Mouse (Mus musculus): ENCODE measurements around the gene Kcnk18. TPM values are rescaled to one million over a fixed set of nuclear protein-coding genes. Genes with fewer than 3 reads are reported as not detected.

The Kcnk18 gene
- not detected in 2 replicates for polyA plus RNA-seq (2016; fragmentation: Nextera tagmentation; extraction: Ambion mirVana)

DNA sequence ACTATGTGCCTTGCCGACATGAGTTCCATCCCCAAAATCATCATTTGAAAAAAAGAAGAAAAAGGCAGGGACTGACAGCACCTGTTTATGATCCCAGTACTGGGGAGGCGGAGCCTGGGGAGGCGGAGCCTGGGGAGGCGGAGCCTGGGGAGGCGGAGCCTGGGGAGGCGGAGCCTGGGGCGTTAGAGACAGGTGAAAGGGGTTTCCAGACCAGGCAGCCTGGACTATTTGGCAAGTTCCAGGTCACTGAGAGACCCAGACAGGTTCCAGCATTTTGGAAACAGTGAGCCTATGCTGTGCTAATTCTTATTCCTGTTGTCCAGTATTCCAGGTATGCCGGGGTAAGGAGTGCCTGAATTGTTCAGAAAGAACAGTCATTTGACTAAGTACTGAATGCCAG, at the start of gene Kcnk18:
TSS of gene Kcnk18 (plus strand) at position 224 of the 400 bp plus-strand sequence.
- Histone ChIP-seq H3K9me3 (no peaks in the 10 kb centered on the region), H3K36me3 (replicated peaks) (no peaks in the 10 kb centered on the region), H3K4me3 (no peak within 1 kb of the TSS), H3K4me1 (peaks cover 7% of the 10 kb centered on the region), H3K27me3 (ENCODE audit: poor library complexity, severe bottlenecking) (peaks cover 10% of the 10 kb centered on the region; the same call in 1 of the 2 replicates), H3K27ac (no peak within 1 kb of the TSS)
- 86% methylated on average over 8 of the region's 8 CpGs for WGBS
- DNase-seq (ENCODE audit: extremely low spot score, low spot score): no peak

DNA sequence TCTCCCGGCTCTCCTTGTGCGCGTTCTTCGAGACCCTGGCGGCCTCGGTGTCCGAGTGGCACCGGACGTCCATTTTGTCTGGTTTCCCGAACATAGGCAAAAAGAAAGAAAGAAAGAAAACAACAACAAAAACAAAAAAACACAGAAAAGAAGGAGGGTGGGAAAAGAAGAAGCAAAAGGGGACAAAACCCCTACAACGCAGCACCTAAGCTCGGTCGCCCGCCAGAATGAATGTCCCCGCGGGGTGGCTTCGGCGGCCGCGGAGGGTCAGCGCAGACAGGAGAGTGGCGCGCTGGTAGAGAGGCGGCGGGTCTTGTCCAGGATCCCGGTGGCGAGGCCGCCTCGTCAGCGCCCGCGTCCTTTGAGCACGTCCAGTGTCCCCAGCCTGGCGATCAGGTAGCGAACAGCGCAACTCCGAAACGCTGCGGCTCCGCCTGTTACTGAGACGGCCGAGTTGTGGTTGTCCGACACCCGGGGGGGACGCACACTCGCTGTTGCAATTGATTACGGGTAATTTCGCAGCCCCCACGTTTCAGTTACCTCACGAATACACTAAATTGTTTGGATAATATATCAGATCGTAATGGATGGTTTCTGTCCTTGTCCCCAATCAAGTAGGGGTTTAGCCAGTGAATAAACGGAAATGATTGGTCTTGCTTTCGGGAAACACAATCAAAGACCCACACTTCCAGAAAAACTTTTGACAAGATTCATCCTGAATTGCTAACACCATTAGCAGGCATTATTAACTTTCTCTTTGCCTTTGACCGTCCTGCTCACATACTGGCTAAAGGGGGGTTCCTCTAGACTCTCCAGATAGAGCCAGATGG, 48.9 kb upstream of the Kcnk18 start, which contains the start of gene Vax1:
TSS of gene Vax1 (minus strand) at position 121 of the 830 bp plus-strand sequence.
- Histone ChIP-seq H3K4me1 (peaks cover 81% of the 10 kb centered on the region), H3K36me3 (replicated peaks) (no peaks in the 10 kb centered on the region; the same call in 1 of the 2 replicates), H3K27ac (peak within 1 kb of the TSS; percentile 94), H3K4me3 (peak within 1 kb of the TSS; percentile 62), H3K9me3 (no peaks in the 10 kb centered on the region), H3K27me3 (ENCODE audit: poor library complexity, severe bottlenecking) (peaks cover 100% of the 10 kb centered on the region)
- peak; percentile 56 for DNase-seq (ENCODE audit: extremely low spot score, low spot score)
- WGBS: under 1% methylated on average over 54 of the region's 54 CpGs

DNA sequence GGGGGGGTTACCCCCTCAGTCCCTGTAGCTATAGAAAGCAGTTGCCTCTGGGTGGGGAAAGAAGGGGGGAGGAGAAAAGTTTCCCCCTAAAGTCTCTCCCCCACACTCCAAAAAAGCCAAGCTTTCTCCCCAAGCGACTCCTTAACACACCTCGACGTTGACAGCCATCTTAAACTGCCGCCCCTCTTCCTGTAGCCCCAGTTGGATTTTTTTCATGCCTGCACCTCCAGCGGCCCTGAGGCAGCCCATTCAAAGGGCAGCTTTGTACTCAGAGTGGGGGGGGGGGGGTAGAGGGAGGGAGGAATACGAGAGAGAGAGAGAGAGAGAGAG, 48.3 kb upstream of the Kcnk18 start:
- H3K9me3 ChIP-seq: no peaks in the 10 kb centered on the region
- WGBS: 0% methylated on average over 6 of the region's 6 CpGs
- H3K4me1 ChIP-seq: peaks cover 77% of the 10 kb centered on the region
- H3K27ac ChIP-seq: peak overlapping the region; percentile 94
- H3K36me3 ChIP-seq (replicated peaks): no peaks in the 10 kb centered on the region; the same call in 1 of the 2 replicates
- DNase-seq (ENCODE audit: extremely low spot score, low spot score): peak; percentile 64
- peaks cover 100% of the 10 kb centered on the region for H3K27me3 ChIP-seq (ENCODE audit: poor library complexity, severe bottlenecking)
- peak overlapping the region; percentile 62 for H3K4me3 ChIP-seq

DNA sequence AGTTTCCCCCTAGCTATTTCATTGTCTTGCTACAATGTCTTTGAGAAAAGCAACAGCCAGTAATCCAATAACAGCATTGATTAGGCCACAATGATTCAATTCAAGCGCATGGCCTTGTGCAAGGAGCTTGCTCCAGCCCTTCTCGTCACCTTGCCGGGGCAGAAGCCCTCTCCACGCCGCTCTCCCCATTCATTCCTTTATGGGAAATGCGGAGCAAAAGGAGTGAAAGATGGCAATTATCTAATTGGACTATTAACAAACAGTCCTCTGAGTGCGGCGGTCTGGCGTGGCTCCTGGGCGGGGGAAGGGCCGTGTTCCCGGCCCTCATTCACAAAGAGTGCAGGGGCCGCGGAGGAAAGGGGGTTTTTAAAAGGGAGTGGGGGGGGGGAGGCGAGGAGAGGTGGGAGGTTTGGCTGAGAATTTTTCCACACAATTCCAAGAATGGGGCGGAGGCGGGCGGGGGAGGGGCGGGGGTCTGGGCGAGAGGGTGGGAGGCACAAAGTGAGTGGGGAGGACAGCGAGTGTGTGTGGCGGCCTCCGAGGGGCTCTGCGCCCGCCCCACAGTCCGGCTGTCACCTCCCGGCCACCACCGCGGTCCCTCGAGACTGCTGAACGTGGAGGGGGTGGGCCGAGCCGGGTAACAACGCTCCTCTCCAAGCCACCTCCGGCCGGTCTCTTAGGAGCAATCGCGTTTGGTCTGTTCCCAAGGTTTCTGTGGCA, 47.7 kb upstream of the Kcnk18 start:
- peaks cover 100% of the 10 kb centered on the region for H3K27me3 ChIP-seq (ENCODE audit: poor library complexity, severe bottlenecking)
- peaks cover 71% of the 10 kb centered on the region for H3K4me1 ChIP-seq
- peak; percentile 78 for DNase-seq (ENCODE audit: extremely low spot score, low spot score)
- under 1% methylated on average over 37 of the region's 38 CpGs for WGBS
- peak overlapping the region; percentile 62 for H3K4me3 ChIP-seq
- peak overlapping the region; percentile 94 for H3K27ac ChIP-seq
- H3K9me3 ChIP-seq: no peaks in the 10 kb centered on the region
- no peaks in the 10 kb centered on the region; the same call in 1 of the 2 replicates for H3K36me3 ChIP-seq (replicated peaks)

DNA sequence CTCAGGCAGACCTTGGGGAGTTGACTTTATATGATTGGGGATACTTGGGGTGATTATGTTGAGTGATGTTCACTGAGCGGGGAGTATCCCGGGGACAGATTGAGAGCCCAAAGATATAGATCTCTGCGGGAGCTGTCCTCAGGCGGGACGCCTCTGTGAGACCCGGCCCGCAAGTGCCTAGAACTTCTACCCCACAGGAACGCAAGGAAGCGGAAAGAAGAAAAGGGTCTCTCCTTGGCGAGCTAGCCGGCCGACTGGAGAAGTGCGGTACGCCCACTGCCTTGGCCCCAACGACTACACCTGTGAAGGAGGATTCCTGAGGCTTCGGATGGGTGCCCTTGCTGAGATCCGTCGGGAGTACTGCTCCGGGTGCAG, 47.2 kb upstream of the Kcnk18 start:
- DNase-seq (ENCODE audit: extremely low spot score, low spot score): no peak
- Histone ChIP-seq H3K4me1 (peaks cover 66% of the 10 kb centered on the region), H3K4me3 (peak overlapping the region; percentile 62), H3K9me3 (no peaks in the 10 kb centered on the region), H3K36me3 (replicated peaks) (no peaks in the 10 kb centered on the region), H3K27me3 (ENCODE audit: poor library complexity, severe bottlenecking) (peaks cover 100% of the 10 kb centered on the region), H3K27ac (peak overlapping the region; percentile 94)
- WGBS: 0% methylated on average over 19 of the region's 19 CpGs

DNA sequence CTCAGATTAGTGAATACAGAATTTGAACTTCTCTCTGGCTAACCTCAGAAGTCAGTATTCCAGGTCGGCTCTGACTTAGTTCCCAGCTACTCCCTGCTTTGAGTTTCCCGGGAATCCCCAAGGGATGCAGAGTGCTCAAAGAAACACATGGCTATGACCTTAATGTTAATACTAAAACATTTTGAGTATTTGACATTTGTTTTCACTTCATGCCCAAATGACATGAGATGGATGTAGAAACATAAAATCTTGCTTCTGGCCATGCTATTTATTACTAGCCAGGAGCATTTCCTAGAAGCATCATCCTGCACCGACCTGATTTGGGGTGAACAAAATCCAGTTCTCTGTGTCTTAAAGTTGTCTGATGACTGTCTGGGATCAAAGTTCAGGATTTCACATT, 46.2 kb upstream of the Kcnk18 start:
- H3K36me3 ChIP-seq (replicated peaks): no peaks in the 10 kb centered on the region
- H3K9me3 ChIP-seq: no peaks in the 10 kb centered on the region
- H3K27me3 ChIP-seq (ENCODE audit: poor library complexity, severe bottlenecking): peaks cover 100% of the 10 kb centered on the region
- H3K4me1 ChIP-seq: peaks cover 59% of the 10 kb centered on the region
- no peak for DNase-seq (ENCODE audit: extremely low spot score, low spot score)
- WGBS: 2% methylated on average over 3 of the region's 3 CpGs
- peak overlapping the region; percentile 62 for H3K4me3 ChIP-seq
- peak overlapping the region; percentile 94; the same call in 1 of the 2 replicates for H3K27ac ChIP-seq

DNA sequence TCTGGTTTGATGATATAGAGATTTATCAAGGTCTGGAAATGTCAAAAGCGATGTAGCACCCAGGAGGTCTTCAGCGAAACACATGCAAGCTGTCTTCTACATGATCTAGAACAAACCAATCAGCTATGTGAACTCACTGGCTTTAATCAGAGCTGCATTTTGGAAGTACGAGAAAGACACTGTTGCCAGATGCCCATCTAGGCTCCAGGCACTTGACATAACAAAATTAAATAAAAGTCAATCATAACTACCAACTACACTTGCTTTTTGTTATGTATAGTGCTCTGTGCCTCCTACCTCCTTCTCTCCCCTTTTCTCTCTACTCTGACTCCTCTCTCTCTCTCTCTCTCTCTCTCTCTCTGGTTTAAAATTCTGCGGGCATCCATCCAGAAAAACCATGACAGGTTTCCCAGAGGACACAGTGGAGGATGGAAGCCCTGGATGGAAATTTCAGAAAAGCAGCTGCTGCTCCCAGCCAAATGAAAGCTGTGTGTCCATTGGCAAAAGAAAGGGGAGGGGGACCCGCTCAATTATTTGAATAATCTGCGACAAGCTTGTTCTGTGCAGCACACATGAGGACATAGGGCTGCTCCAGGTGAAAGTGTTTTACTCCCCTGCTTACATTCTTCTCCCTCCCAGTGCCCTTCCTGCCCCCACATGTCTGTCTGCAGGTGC, 45.5 kb upstream of the Kcnk18 start:
- H3K27me3 ChIP-seq (ENCODE audit: poor library complexity, severe bottlenecking): peaks cover 100% of the 10 kb centered on the region
- H3K36me3 ChIP-seq (replicated peaks): no peaks in the 10 kb centered on the region
- H3K4me1 ChIP-seq: peaks cover 53% of the 10 kb centered on the region
- no peak for DNase-seq (ENCODE audit: extremely low spot score, low spot score)
- WGBS: 9% methylated on average over 6 of the region's 6 CpGs
- no peaks in the 10 kb centered on the region for H3K9me3 ChIP-seq
- no peak overlapping the region for H3K27ac ChIP-seq
- H3K4me3 ChIP-seq: peak overlapping the region; percentile 12; the same call in 1 of the 2 replicates

DNA sequence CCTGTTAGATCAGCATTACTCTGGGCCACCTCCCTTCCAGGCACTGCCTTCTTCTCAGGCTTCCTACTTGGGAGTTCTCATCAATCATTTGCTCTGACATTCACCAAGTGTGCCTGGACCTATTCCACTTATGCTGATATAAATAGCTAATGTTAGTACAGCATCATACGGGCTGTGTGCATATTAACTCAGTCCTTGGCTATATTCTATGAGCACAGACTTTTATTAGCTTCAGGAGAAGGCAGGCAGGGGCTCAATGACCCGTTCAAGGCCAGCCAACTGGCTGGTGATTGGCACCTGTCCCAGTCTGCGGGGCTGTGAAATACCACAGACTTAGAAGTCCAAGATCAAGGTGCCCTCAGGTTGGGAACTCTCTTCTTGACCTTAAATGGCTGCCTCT, 35.0 kb upstream of the Kcnk18 start:
- Histone ChIP-seq H3K27me3 (ENCODE audit: poor library complexity, severe bottlenecking) (peaks cover 100% of the 10 kb centered on the region), H3K4me1 (peaks cover 3% of the 10 kb centered on the region), H3K4me3 (no peak overlapping the region), H3K9me3 (no peaks in the 10 kb centered on the region), H3K36me3 (replicated peaks) (no peaks in the 10 kb centered on the region), H3K27ac (no peak overlapping the region)
- no peak for DNase-seq (ENCODE audit: extremely low spot score, low spot score)
- WGBS: 81% methylated on average over 3 of the region's 3 CpGs

DNA sequence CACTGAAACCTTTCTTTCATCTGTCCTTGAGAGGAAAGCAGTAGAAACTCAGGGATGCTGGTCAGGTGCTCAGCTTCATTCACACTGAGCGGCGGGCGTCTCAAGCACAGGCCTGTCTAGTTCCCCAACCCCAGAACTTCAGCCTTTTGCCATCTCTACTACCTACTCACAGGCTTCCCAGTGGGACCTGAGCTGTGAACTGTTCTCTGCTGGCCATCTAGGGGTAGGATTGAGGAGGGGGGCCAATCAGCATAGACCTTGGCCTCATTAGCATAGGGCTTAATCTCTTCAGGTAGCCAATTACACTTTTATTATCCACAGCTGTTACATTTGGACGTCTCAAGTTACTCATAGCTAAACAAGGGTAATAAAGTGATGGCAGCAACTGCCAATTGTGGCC, 30.0 kb upstream of the Kcnk18 start:
- Histone ChIP-seq H3K27ac (no peak overlapping the region), H3K4me3 (no peak overlapping the region), H3K4me1 (peaks cover 19% of the 10 kb centered on the region), H3K9me3 (no peaks in the 10 kb centered on the region), H3K36me3 (replicated peaks) (no peaks in the 10 kb centered on the region), H3K27me3 (ENCODE audit: poor library complexity, severe bottlenecking) (peaks cover 100% of the 10 kb centered on the region)
- no peak for DNase-seq (ENCODE audit: extremely low spot score, low spot score)
- 16% methylated on average over 4 of the region's 4 CpGs for WGBS

DNA sequence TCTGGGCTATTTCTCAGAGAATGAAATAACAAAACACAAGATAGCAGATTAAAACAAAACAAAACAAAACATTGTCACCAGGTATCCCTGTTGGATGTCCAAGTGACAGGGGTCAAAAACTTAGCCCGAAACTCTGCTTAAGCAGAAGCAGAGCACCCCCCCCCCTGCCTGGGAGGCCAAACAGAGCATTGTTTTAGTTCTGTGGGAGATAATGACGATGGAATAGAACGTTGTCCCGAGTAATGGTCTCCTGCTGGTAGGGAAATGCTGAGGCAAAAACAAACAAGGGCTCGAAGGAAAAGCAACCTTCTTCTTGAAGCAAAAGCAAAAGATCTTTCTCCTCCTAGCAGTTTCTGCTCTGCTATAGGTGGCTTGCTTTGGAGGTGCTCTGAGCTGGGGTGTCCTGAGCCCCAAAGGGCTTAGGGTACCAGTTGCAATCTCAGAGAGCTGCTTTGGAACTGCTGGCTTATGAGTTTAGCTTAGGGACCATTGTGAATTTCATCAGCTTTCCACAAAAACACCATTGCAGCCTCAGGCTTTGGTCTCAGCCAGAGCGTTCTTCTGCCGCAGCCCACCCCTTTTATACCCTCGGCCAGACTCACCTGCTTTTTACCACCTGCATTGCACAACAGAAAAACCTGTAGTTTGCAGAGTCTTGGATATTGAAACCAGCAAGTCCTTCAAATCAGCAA, 28.4 kb upstream of the Kcnk18 start:
- under 1% methylated on average over 8 of the region's 8 CpGs for WGBS
- Histone ChIP-seq H3K4me3 (no peak overlapping the region), H3K27me3 (ENCODE audit: poor library complexity, severe bottlenecking) (peaks cover 100% of the 10 kb centered on the region), H3K4me1 (peaks cover 32% of the 10 kb centered on the region), H3K9me3 (no peaks in the 10 kb centered on the region), H3K36me3 (replicated peaks) (no peaks in the 10 kb centered on the region), H3K27ac (no peak overlapping the region)
- peak; percentile 32 for DNase-seq (ENCODE audit: extremely low spot score, low spot score)

DNA sequence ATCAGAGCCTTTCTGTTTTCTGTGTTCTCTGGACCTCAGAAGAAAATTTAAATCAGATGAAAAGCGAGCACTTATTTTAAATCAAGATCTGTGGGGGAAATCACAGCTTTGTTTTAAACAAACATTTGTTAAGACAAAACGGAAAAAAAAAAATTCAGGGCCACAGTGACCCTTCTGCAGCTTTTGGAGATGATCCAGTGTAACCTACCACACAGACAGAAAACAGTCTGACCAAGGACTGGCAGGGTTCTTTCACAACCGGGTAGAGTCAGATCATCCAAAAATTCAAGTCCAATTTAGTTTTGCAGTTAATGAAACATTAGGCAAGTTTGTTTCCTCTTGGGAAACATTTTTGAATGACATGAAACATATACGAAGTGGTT, 27.9 kb upstream of the Kcnk18 start:
- Histone ChIP-seq H3K27ac (no peak overlapping the region), H3K4me1 (peaks cover 38% of the 10 kb centered on the region), H3K4me3 (no peak overlapping the region), H3K36me3 (replicated peaks) (no peaks in the 10 kb centered on the region), H3K27me3 (ENCODE audit: poor library complexity, severe bottlenecking) (peaks cover 100% of the 10 kb centered on the region), H3K9me3 (no peaks in the 10 kb centered on the region)
- DNase-seq (ENCODE audit: extremely low spot score, low spot score): no peak
- WGBS: 8% methylated on average over 4 of the region's 4 CpGs

DNA sequence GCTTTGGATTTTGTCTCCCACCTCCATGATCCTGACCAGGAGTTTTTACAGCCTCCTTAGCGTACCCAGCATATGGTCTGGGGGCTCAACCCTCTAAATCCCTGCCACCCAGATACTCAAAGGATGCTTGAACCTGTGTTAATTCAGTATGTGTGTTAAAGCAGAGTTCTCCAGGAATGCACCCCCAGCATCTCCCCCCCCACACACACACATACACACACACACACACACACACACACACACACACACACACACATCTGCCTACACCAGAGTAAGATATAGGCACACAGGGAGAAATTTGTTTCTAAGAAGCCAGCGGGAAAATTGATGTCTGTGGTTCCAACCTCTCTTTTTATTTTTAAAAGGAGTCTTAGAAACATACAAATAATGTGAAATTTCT, 26.5 kb upstream of the Kcnk18 start:
- Histone ChIP-seq H3K4me1 (peaks cover 43% of the 10 kb centered on the region), H3K27me3 (ENCODE audit: poor library complexity, severe bottlenecking) (peaks cover 100% of the 10 kb centered on the region), H3K9me3 (no peaks in the 10 kb centered on the region), H3K36me3 (replicated peaks) (no peaks in the 10 kb centered on the region), H3K27ac (no peak overlapping the region), H3K4me3 (no peak overlapping the region)
- peak; percentile 33 for DNase-seq (ENCODE audit: extremely low spot score, low spot score)
- WGBS: 7% methylated on average over 2 of the region's 2 CpGs

Data from forebrain, embryonic 10.5 days (tissue).